Mouse (Mus musculus) mammary gland, adult 2 months (tissue): ENCODE measurements around the gene Fthl17a. TPM values are rescaled to one million over a fixed set of nuclear protein-coding genes. Genes with fewer than 3 reads are reported as not detected.

Source experiments
- polyA plus RNA-seq: library from polyadenylated mRNA; depleted of rRNA; stranded (reverse); fragments of >200 nt; gene quantifications from 2 replicates; pipeline ENCODE4 v1.2.3, GENCODE M21; 2012; ENCODE audit warnings: low replicate concordance; rRNA removed

The Fthl17a gene
- polyA plus RNA-seq, result not detected in 2 replicates

GRCm38 (mm10) chrX:85249379-85249778 is at the start of gene Fthl17a:
Gene Fthl17a, plus strand, starts transcription at chrX:85249679.

